Mouse (Mus musculus): ENCODE results near the gene Brinp2.

The Brinp2 gene

GRCm38 (mm10) chr1:158295270-158295669, 60.9 kb downstream of the Brinp2 start:
- no peak for DNase-seq (ENCODE audit: low spot score in 2 of 2)

DNA sequence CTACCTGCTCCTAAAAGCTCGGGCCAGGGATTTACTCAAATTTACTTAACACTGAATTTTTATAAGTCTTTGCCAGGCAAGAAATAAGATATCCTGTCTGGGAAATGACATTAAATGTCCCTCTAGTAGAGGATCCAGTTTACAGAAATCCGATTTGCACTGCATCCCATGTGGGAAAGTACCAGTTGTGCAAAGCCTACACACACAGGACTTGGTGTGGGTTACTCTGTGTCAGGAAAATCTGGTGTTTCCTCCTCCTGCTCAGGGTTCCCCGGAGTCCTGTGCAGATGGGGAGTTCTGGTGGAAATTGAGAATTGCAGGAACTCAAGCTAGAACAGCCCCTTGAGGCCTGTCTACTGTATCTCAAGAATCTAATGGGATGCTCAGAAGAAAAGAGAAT, 70.9 kb downstream of the Brinp2 start:
- no peak for DNase-seq (ENCODE audit: low spot score in 2 of 2)

- DNase-seq (ENCODE audit: low spot score in 2 of 2): no peak
Observed at GRCm38 (mm10) chr1:158283869-158284268, 72.3 kb downstream of the Brinp2 start.

- no peak for DNase-seq (ENCODE audit: low spot score in 2 of 2)
Observed at GRCm38 (mm10) chr1:158272058-158272457, 84.1 kb downstream of the Brinp2 start.

GRCm38 (mm10) chr1:158267020-158267571, 89.0 kb downstream of the Brinp2 start:
- DNase-seq (ENCODE audit: low spot score in 2 of 2): no peak

GRCm38 (mm10) chr1:158266293-158267019, 89.7 kb downstream of the Brinp2 start:
- no peak for DNase-seq (ENCODE audit: low spot score in 2 of 2)

DNA sequence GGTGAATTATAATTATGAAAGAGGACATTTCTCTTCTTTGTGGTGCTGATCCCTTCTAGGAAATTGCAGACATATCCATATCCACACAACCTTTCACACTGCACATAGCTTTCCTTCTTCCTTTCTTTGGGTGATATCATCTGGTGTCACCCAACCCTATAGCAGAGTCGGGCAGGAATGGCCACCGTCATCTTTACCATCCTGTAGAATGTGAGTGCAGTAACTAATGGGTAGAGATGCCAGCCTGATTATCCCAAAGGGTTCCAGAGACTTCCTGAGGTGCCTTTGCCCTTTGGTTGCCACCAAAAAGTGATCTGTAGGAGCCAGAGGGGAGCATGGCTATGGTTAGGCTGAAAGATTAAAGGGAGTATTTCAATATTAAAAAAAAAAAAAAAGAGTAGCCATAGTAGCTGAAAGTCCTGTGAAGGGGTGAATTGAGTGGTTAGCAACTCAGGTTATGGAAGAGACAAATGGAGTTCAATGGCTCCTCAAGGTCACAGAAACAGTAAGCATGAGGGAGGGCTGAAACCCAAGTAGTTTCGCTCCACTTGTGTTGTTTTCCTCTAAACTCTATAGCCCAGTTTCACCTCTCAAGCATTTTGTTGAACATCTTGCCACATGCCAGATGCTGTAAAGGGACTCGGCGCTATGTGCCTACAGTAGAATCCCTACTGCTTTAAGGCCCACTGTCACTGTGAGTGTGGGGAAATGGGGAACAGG, 96.5 kb downstream of the Brinp2 start:
- DNase-seq (ENCODE audit: low spot score in 2 of 2): no peak

GRCm38 (mm10) chr1:158258685-158259292, 97.3 kb downstream of the Brinp2 start:
- no peak for DNase-seq (ENCODE audit: low spot score in 2 of 2)

DNA sequence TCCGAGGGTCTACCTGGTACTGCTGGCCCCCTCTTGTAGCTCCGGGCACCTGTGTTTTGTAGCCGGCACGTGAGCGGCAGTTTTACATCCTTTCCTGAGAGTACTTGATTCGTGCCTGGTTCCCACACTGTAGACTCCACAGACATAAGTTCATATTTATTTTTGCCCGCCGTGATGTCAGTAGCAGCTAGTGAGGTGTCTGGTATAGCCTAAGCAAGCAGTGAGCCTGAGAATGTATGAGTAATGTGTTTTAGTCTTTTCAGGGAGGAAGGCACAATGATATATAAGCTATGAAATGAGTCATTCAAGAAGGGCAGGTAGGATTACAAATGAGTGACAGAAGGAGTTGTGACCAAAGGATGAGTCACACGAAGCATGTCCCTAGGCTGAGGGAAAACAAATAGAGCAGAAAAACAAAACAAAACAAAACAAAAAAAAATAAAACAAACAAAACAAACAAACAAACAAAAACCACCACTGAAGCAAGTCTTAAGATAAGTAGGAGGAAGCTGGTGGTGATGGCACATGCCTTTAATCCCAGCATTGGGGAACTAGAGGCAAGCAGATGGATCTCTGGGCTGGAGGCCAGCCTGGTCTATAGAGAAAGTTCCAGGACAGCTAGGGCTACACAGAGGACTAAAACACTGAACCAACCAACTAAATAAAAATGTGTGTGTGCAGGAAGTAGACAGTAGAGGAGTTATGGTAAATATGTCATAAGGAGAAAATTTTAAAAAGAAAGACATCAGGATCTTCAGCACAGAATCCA, 100.0 kb downstream of the Brinp2 start:
- DNase-seq (ENCODE audit: low spot score in 2 of 2): no peak

- no peak for DNase-seq (ENCODE audit: low spot score in 2 of 2)
Observed at GRCm38 (mm10) chr1:158252682-158253222, 103.4 kb downstream of the Brinp2 start.

DNA sequence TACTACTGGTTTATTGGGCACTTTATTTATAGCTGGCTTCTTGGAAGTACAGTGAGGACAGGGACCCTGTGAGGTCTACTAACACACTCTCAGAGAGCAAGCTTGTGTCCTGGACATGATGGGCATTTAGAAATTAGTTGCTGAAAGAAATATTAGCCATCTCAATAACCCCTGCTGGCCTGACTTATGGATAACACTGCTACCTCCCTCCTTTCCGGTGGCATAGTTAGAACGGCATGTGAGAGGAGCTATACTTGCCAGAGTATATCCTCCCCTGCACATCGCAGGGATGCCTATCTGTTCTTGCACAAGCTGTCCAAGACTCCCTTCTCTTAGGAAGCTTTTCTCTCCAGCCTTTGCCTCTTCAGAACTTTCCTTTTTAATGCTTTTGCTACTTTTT, 107.9 kb downstream of the Brinp2 start:
- DNase-seq (ENCODE audit: low spot score in 2 of 2): no peak

DNA sequence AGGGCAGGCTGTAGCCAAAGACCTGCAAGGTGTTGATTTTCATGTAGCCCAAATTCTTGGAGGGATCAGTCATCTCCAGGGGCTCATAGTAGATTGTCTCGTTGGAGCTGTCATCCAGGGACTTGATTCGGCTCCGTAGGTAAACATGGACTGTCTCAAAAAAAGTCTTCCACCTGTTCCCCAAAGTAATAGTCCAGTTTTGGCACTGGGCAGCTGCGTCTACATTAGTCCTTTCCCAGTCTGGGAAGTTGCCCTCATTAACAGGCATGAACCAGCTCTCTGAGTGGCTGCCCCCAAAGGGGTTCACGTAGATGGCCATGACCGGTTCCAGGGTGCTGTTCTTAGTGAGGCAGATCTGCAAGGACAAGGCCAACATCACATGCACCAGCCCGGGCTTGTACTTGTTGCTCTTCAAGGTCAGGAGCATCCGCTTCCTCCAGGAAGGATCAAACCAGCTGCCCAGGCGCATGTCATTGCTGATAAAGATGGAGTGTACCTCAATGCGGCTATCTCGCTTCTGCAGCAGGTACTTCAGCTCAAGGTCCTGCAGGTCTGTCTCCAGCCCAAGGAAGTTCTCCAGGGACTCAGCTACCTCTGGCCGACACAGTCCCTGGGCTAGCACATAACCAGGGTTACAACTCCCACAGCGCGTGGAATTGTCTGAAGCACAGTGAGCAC, 109.5 kb downstream of the Brinp2 start:
- no peak for DNase-seq (ENCODE audit: low spot score in 2 of 2)

- DNase-seq (ENCODE audit: low spot score in 2 of 2): no peak
Observed at GRCm38 (mm10) chr1:158245486-158245885, 110.6 kb downstream of the Brinp2 start.

DNA sequence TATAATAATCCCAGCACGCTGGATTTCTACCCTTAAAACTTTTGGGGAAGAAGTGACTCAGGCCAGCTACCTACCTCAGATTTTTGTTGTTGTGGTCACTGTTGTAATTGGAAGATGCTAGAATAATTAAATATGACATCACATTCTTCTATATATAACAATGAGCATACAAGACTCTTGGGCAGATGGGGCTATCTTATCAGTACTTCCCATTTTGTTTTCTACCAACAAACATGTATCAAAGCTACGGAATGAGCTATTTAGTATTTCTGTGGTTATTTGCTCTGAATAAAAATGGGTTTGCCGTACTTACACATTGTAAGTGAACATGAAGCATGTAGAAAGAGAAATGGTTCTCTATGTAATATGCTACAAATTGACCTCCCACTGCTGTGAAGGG, 112.1 kb downstream of the Brinp2 start:
- no peak for DNase-seq (ENCODE audit: low spot score in 2 of 2)

- DNase-seq (ENCODE audit: low spot score in 2 of 2): no peak
Observed at GRCm38 (mm10) chr1:158241848-158242556, 114.1 kb downstream of the Brinp2 start.

GRCm38 (mm10) chr1:158239841-158240240, 116.3 kb downstream of the Brinp2 start:
- no peak for DNase-seq (ENCODE audit: low spot score in 2 of 2)

GRCm38 (mm10) chr1:158238722-158239121, 117.4 kb downstream of the Brinp2 start:
- DNase-seq (ENCODE audit: low spot score in 2 of 2): no peak

DNA sequence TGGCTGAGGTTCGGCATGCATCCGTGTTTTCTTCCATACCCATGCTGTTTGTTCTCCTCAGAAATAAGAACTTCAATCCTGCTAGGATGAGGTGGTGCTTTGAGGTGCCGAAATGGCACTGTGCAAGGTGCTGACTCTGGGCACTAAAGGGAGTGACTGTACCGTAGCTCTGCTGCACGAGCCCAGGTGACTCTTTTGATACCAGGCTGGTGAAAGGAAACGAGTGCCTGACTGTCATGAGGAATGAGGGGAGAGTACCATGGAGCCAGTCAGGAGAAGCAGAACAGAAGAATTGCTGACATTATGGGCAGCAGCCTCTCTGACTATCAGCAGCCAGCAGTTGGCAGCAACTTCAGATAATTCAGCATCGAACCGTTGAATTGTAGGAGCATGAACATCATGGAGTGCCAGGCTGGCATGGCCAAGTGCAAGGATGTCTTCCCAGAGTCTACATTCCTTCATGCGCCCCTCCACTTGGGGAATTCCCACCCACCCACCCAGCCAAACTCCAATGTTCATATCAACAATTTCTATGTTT, 127.4 kb downstream of the Brinp2 start:
- no peak for DNase-seq (ENCODE audit: low spot score in 2 of 2)

GRCm38 (mm10) chr1:158227239-158227638, 128.9 kb downstream of the Brinp2 start:
- no peak for DNase-seq (ENCODE audit: low spot score in 2 of 2)

DNA sequence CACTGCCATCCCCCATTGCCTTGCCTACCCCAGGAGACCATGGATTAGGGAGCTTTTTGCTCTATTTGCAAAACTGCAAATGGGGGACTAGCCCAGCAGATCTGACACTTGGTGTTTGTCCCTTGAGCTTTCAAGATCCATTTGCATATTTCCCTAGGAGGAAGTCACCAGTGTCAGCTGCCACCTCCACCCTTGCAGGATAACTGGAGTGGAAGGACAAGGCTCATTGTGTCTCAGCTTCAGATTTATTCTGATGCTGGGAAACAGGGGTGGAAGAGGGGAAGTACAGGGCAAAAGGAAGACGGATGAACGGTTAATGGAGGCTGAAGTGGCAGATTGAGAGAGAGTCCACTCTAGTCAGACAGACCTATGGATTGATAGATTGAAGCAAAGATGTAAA, 129.4 kb downstream of the Brinp2 start:
- no peak for DNase-seq (ENCODE audit: low spot score in 2 of 2)
